Mouse (Mus musculus): ENCODE results near the gene Vangl2.

GRCm38 (mm10) chr1:171979969-171980730 lies 48.1 kb downstream of the Vangl2 start:
- TF ChIP-seq CTCF (IDR thresholded peaks at IDR 0.05; ENCODE audit: low read depth, low read length) (no peak), POLR2A (IDR thresholded peaks at IDR 0.05; ENCODE audit: borderline replicate concordance, low read depth, low read length) (no peak)
